Mouse (Mus musculus) intestine, postnatal 0 days (tissue): ENCODE results near the gene Polm. TPM values are rescaled to one million over a fixed set of nuclear protein-coding genes. Genes with fewer than 3 reads are reported as not detected.

Experiments
- ATAC-seq: fragments of 200-750 bp; cut with Nextera tagmentation; 2 replicates; pipeline ENCODE4 v1.8.0; 2017; ENCODE audit warnings: mild to moderate bottlenecking, moderate TSS enrichment, moderate library complexity
- H3K27ac ChIP-seq: fragments of 300-500 bp; sonication (generic); 2 replicates; pipeline ENCODE4 v1.5.1; 2014; ENCODE audit warnings: mild to moderate bottlenecking, low read depth, low read length, moderate library complexity
- H3K27me3 ChIP-seq: fragments of 300-500 bp; sonication (generic); replicated peaks from 2 replicates; pipeline ENCODE4 v1.6.1; 2014; ENCODE audit warnings: low read length, mixed read lengths; ENCODE audit not compliant: control insufficient read depth, insufficient read depth
- H3K36me3 ChIP-seq: fragments of 300-500 bp; sonication (generic); 2 replicates; pipeline ENCODE4 v1.6.1; 2014; ENCODE audit warnings: mild to moderate bottlenecking, moderate library complexity; ENCODE audit not compliant: control insufficient read depth, insufficient read depth
- H3K4me1 ChIP-seq: fragments of 300-500 bp; sonication (generic); replicated peaks from 2 replicates; pipeline ENCODE4 v1.6.1; 2014; ENCODE audit warnings: antibody characterized with exemption, low read length, mixed read lengths; ENCODE audit not compliant: control insufficient read depth, insufficient read depth
- H3K4me2 ChIP-seq: fragments of 300-500 bp; sonication (generic); replicated peaks from 2 replicates; pipeline ENCODE4 v1.6.1; 2014; ENCODE audit warnings: low read depth, mild to moderate bottlenecking, moderate library complexity
- H3K4me3 ChIP-seq: fragments of 300-500 bp; sonication (generic); 2 replicates; pipeline ENCODE4 v1.5.1; 2014; ENCODE audit warnings: low read depth, low read length
- H3K9ac ChIP-seq: fragments of 300-500 bp; sonication (generic); 2 replicates; pipeline ENCODE4 v1.6.1; 2014; ENCODE audit warnings: mild to moderate bottlenecking, low read depth, low read length
- H3K9me3 ChIP-seq: fragments of 300-500 bp; sonication (generic); 2 replicates; pipeline ENCODE4 v1.6.1; 2016; ENCODE audit warnings: mixed run types; ENCODE audit not compliant: control insufficient read depth
- CTCF ChIP-seq: sonication (generic); IDR thresholded peaks from 2 replicates; pipeline ENCODE4 v1.5.1; 2016; ENCODE audit warnings: low read depth, mild to moderate bottlenecking, control low read depth, antibody characterized with exemption, moderate library complexity
- WGBS: fragments of 180-500 bp; shearing (Covaris S2); extraction: QIAGEN DNeasy Blood & Tissue Kit; methylation state at CpG from one replicate; pipeline ENCODE4 v1.1.7; 2014; 5-methylcytosine and 5-hydroxymethylcytosine counted together
- polyA plus RNA-seq: library from polyadenylated mRNA; unstranded; fragments of >200 nt; fragmentation: Nextera tagmentation; extraction: Ambion mirVana; gene quantifications from 2 replicates; pipeline ENCODE4 v1.2.1, GENCODE M21; 2015

Polm gene
- polyA plus RNA-seq, 1 experiment from 2014 or later = 9.0 TPM

DNA sequence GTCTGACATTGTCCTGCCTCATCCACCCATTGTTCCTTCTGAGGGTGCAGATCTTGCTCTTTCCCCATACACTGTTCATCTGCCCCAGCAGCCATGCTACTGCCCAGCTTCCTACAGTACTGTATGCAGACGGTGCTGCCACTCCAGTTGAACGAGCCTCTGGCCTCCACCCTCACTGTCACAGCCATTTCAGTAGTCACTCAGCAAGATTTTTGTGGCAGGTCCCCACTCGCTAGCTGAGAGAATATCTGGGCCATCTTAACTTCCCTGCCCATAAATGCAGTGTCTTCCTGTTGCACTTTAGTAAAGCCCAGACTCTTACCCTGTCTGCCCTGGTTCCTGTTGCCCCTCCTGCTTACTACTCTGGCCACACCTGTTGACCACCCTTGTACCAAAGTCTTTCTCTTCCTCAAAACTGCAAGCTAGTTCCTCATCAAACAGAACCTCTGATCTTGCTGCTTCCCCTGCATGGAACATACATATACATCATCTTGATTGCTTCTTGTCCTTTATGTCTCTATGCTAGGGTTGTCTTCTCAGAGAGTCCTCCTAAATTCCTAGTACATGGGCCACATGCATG is 48.0 kb downstream of the Polm start:
- H3K4me3 ChIP-seq = peak overlapping the region; percentile 79; the same call in 1 of the 2 replicates
- peak overlapping the region; percentile 23; the same call in 1 of the 2 replicates for H3K9ac ChIP-seq
- no peak for ATAC-seq
- 48% methylated on average over 3 of the region's 3 CpGs for WGBS
- H3K36me3 ChIP-seq = peaks cover 28% of the 10 kb centered on the region
- no peaks in the 10 kb centered on the region for H3K27me3 ChIP-seq
- TF ChIP-seq CTCF = no peak
- no peaks in the 10 kb centered on the region for H3K9me3 ChIP-seq
- H3K4me1 ChIP-seq = peaks cover 19% of the 10 kb centered on the region
- H3K27ac ChIP-seq = peak overlapping the region; percentile 97
- H3K4me2 ChIP-seq = peak overlapping the region; percentile 90

GRCm38 (mm10) chr11:5789071-5789753 is 48.6 kb downstream of the Polm start:
- Histone ChIP-seq H3K36me3 (peaks cover 21% of the 10 kb centered on the region), H3K27ac (peak overlapping the region; percentile 97), H3K9me3 (no peaks in the 10 kb centered on the region), H3K4me3 (peak overlapping the region; percentile 79), H3K4me1 (peaks cover 20% of the 10 kb centered on the region), H3K9ac (peak overlapping the region; percentile 81), H3K27me3 (no peaks in the 10 kb centered on the region), H3K4me2 (peak overlapping the region; percentile 90)
- peak; percentile 41 for ATAC-seq
- peak; percentile 57 for TF ChIP-seq CTCF
- 39% methylated on average over 6 of the region's 6 CpGs for WGBS

DNA sequence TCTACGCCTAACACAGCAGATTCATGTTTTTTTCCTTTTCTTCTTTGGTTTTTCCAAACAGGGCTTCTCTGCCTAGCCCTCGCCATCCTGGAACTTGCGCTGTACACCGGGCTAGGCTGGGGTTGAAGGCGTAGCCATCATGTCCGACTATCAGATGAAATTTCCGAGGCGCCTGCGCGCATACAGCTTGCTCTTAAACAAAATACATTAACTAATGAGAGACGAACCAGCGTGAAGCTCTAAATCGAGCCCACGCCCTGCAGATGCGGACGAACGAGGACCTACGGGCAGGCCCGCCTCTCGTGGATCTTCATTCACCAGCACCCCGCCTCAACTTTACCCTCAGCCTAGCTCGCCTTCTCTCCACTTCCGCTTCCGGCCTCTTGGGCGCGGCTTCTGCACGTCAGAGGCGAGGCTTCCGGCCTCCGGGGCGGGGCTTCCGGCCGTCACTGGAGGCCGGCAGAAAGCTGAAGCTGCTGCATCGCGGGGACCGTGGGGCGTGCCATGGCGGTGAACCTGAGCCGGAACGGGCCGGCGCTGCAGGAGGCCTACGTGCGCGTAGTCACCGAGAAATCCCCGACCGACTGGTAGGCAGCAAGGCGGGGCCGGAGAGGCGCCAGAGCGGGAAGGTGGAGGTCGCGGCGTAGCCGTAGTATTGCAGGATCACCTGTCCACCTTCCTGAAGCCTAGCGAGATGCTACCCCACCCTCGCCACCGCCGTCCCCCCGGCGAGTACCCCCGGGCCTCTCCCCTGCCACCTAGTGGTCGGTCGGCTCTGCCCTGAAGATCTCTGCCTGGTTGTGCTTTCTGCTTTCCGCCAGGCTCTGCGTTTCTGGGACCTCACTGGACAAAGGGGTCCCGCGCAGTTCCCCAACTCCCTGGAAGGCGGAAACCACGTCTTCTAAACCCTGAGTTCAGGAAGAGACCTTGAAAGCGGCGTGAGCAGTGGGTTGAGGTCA is 49.5 kb downstream of the Polm start, which contains the start of gene Dbnl:
Dbnl (plus strand) TSS at position 433 of the 959 bp plus-strand sequence.
- under 1% methylated on average over 74 of the region's 74 CpGs for WGBS
- peak; percentile 92 for ATAC-seq
- H3K27ac ChIP-seq = peak within 1 kb of the TSS; percentile 97
- H3K27me3 ChIP-seq = no peaks in the 10 kb centered on the region
- peak within 1 kb of the TSS; percentile 79 for H3K4me3 ChIP-seq
- H3K4me1 ChIP-seq = peaks cover 25% of the 10 kb centered on the region
- peak within 1 kb of the TSS; percentile 81 for H3K9ac ChIP-seq
- peak within 1 kb of the TSS; percentile 90 for H3K4me2 ChIP-seq
- peaks cover 12% of the 10 kb centered on the region for H3K36me3 ChIP-seq
- no peaks in the 10 kb centered on the region for H3K9me3 ChIP-seq
- TF ChIP-seq CTCF = peak; percentile 91

- Histone ChIP-seq H3K4me1 (peaks cover 25% of the 10 kb centered on the region), H3K9me3 (no peaks in the 10 kb centered on the region), H3K36me3 (peaks cover 11% of the 10 kb centered on the region; the same call in 1 of the 2 replicates), H3K4me2 (peak overlapping the region; percentile 90), H3K4me3 (peak overlapping the region; percentile 79), H3K27me3 (no peaks in the 10 kb centered on the region), H3K9ac (peak overlapping the region; percentile 81), H3K27ac (peak overlapping the region; percentile 97)
- WGBS = 28% methylated on average over 8 of the region's 8 CpGs
- TF ChIP-seq CTCF = no peak
- ATAC-seq = no peak
Observed at GRCm38 (mm10) chr11:5787671-5788055, 50.2 kb downstream of the Polm start.

GRCm38 (mm10) chr11:5785732-5786131 is 52.1 kb downstream of the Polm start:
- H3K4me3 ChIP-seq = no peak overlapping the region
- H3K9ac ChIP-seq = no peak overlapping the region
- H3K4me2 ChIP-seq = no peak overlapping the region
- H3K36me3 ChIP-seq = no peaks in the 10 kb centered on the region; the same call in 1 of the 2 replicates
- H3K9me3 ChIP-seq = no peaks in the 10 kb centered on the region
- ATAC-seq = no peak
- peaks cover 25% of the 10 kb centered on the region for H3K4me1 ChIP-seq
- H3K27me3 ChIP-seq = no peaks in the 10 kb centered on the region
- TF ChIP-seq CTCF = 0 out of 2 replicates have a peak, but pooled peaks have one; percentile 2
- no peak overlapping the region for H3K27ac ChIP-seq
